Mouse (Mus musculus): ENCODE results near the gene Kif18b.

- no peak for TF ChIP-seq CTCF (IDR thresholded peaks at IDR 0.05; ENCODE audit: low read depth)
- no peak for TF ChIP-seq EP300 (IDR thresholded peaks at IDR 0.05; ENCODE audit: low read depth)
Observed at GRCm38 (mm10) chr11:102859933-102860332, 65.0 kb downstream of the Kif18b start.
